Mouse (Mus musculus) kidney, adult 2 months (tissue): ENCODE measurements around the gene Arsg. TPM values are rescaled to one million over a fixed set of nuclear protein-coding genes. Genes with fewer than 3 reads are reported as not detected.

ENCODE experiments used
- DNase-seq: peaks from one replicate; pipeline ENCODE4 v3.0.0; 2021
- H3K27ac ChIP-seq: fragments of 200-500 bp; 2 replicates; pipeline ENCODE4 v1.5.1; 2012; ENCODE audit warnings: low read depth, low read length, control low read depth, inconsistent platforms; ENCODE audit not compliant: insufficient read depth
- H3K27me3 ChIP-seq: fragments of 200-500 bp; replicated peaks from 2 replicates; pipeline ENCODE4 v1.6.1; 2012; ENCODE audit warnings: mild to moderate bottlenecking, moderate library complexity, low read length, inconsistent platforms; ENCODE audit not compliant: control insufficient read depth, insufficient read depth
- H3K36me3 ChIP-seq: fragments of 200-500 bp; 2 replicates; pipeline ENCODE4 v1.6.1; 2012; ENCODE audit warnings: mild to moderate bottlenecking, moderate library complexity, low read length, inconsistent platforms; ENCODE audit not compliant: control insufficient read depth, insufficient read depth
- H3K4me1 ChIP-seq: fragments of 200-500 bp; 2 replicates; pipeline ENCODE4 v1.6.1; 2011; ENCODE audit warnings: low read length; ENCODE audit not compliant: control insufficient read depth, insufficient read depth
- H3K4me3 ChIP-seq: fragments of 200-500 bp; 2 replicates; pipeline ENCODE4 v1.5.1; 2011; ENCODE audit warnings: mild to moderate bottlenecking, low read depth, low read length, control low read depth; ENCODE audit not compliant: insufficient read depth
- CTCF ChIP-seq: fragments of 200-500 bp; conservative IDR thresholded peaks from 2 replicates; pipeline ENCODE4 v1.5.1; 2011; ENCODE audit warnings: low read depth, mild to moderate bottlenecking, control low read depth, low read length, moderate library complexity, mixed read lengths; ENCODE audit not compliant: insufficient read depth, insufficient read length
- POLR2A ChIP-seq: fragments of 200-500 bp; IDR thresholded peaks from one replicate; pipeline ENCODE4 v1.6.1; 2011; ENCODE audit warnings: low read depth, low read length, control low read depth
- WGBS: fragments of 180-500 bp; shearing (Covaris S2); methylation state at CpG from one replicate; pipeline ENCODE4 v1.1.7; 2018; 5-methylcytosine and 5-hydroxymethylcytosine counted together
- polyA plus RNA-seq: library from polyadenylated mRNA; depleted of rRNA; stranded (reverse); fragments of >200 nt; gene quantifications from 2 replicates; pipeline ENCODE4 v1.2.3, GENCODE M21; 2012

Gene Arsg
- polyA plus RNA-seq, 1 experiment: 20.9 TPM

DNA sequence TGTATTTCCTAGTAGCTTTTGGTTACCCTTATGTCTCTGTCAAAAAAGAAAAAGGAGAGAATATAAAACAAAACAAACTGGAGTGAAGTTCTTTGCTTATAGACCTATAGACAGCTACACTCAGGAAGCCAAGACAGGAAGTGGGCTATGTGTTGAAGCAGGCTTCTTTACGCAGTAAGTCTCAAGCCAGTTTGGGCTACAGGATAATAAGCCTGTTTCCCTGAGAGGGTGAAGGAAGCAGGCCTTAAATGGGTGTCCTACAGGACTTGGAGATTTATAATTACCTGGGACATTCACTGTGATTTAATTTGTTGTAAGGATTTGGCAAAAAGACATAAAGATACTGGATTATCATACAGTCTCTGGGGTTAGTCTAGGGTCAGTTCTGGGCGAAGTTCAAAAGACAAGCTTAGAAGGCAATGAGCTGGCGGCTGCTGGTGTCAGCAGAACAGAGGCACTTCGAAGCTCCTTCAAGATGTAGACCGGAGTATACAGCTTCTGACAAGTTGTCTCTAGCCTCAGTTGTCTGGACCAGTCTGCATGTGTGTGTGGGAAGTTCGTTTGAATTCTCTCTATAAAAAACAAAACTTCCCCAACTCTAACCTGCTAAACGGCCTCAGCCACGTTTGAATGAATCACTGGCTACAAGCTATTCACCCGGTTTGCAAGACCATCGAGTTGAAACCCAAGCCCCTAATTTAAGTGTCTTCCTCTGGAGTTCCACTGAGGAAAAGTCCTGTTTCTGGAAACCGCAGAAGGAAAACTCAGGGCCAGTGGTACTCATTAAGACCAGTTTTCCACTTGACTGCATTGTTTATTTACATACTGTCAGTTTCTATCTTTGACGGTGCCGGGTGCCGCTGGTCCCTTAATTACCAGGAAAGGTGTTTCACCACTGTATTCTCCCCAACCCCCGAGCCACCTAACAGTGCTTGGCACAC, 2.0 kb upstream of the Arsg start:
- H3K4me3 ChIP-seq: no peak overlapping the region
- TF ChIP-seq CTCF (no peak), POLR2A (no peak)
- H3K27me3 ChIP-seq: no peaks in the 10 kb centered on the region
- DNase-seq: peak; percentile 69
- no peak overlapping the region for H3K27ac ChIP-seq
- peaks cover 2% of the 10 kb centered on the region; the same call in 1 of the 2 replicates for H3K4me1 ChIP-seq
- WGBS: 41% methylated on average over 15 of the region's 15 CpGs
- H3K36me3 ChIP-seq: no peaks in the 10 kb centered on the region

DNA sequence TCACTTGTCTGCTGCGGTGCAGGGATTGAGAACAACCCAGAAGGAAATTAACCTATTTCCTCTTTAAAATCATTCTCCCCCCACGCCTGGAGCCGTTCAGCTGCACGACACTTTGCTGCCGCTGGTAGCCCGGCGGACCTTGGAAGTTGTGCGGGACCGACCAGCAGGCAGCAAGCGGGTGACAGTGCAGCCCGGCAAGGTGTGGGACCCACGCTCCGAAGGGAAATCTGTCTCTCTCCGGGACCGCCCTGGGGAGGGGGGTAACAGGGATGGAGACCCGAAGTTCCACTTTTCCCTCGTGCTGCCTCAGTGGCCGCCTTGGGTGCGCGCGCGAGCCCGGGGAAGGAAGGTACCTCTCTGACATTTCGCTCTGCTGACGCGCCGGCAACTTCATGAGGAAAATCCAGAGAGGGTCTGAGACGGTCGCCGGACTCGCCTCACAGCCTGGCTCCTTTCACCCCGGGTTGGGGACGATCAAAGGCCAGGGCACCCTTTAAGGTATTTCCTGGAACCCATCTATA, 943 bp upstream of the Arsg start:
- DNase-seq: peak; percentile 44
- WGBS: 2% methylated on average over 33 of the region's 33 CpGs
- no peak overlapping the region for H3K27ac ChIP-seq
- H3K4me3 ChIP-seq: peak overlapping the region; percentile 56
- no peak for TF ChIP-seq CTCF
- no peak for TF ChIP-seq POLR2A
- no peaks in the 10 kb centered on the region for H3K36me3 ChIP-seq
- H3K27me3 ChIP-seq: no peaks in the 10 kb centered on the region
- peaks cover 2% of the 10 kb centered on the region; the same call in 1 of the 2 replicates for H3K4me1 ChIP-seq

DNA sequence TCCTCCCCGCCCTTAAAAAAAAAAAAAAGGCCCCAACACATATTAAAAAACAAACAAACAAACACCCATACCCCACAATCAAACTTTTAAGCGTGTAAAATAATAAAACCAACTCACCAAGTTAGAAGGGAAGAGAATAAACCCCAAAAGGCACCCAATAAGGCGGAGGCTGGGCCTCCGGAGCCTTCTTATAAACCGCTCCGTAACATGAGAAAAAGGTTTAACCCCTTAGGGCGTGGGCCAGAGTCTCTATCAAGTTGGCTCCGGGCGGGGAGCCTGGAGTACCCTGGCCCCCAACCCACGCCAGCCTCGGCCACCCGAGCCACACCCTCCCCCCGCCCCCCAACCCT, 378 bp upstream of the Arsg start:
- Histone ChIP-seq H3K36me3 (no peaks in the 10 kb centered on the region), H3K27me3 (no peaks in the 10 kb centered on the region), H3K4me1 (peaks cover 6% of the 10 kb centered on the region; the same call in 1 of the 2 replicates), H3K27ac (no peak overlapping the region), H3K4me3 (peak overlapping the region; percentile 79)
- DNase-seq: no peak
- under 1% methylated on average over 13 of the region's 13 CpGs for WGBS
- TF ChIP-seq POLR2A (no peak), CTCF (no peak)

DNA sequence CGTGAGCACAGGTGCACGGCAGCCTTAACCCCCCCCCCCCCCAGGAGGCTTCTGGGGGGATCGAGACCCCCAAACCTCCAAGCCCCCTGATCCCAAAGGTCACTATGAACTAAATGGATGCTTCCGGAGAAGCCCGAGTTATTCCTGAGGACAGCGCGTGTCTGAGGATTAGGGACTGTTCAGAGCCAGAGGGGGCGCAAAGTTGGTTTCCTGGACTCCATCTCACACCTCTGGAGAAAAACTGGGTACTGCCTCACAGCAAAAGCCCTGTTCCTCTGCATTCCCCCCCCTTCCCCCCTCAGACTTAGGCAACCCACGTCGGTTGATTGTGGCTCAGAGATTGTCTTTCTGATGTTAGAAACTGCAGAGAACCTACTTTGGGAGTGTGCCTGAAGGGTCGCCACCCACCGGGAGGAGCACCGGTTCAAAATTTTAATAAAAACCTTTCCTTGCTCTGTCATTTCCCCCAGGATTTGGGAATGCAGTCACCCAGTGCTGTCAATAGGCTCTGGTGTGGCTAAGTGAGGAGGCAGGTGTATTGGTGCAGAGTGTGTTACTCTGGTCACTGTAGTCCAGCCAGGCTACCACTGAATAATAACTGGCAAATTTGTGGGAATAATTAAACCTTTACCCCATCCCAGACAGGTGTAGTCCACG, 1.0 kb downstream of the Arsg start:
- Histone ChIP-seq H3K4me3 (peak overlapping the region; percentile 79; the same call in 1 of the 2 replicates), H3K4me1 (peaks cover 8% of the 10 kb centered on the region; the same call in 1 of the 2 replicates), H3K27ac (no peak overlapping the region), H3K36me3 (no peaks in the 10 kb centered on the region), H3K27me3 (no peaks in the 10 kb centered on the region)
- no peak for TF ChIP-seq POLR2A
- 12% methylated on average over 14 of the region's 14 CpGs for WGBS
- DNase-seq: no peak

DNA sequence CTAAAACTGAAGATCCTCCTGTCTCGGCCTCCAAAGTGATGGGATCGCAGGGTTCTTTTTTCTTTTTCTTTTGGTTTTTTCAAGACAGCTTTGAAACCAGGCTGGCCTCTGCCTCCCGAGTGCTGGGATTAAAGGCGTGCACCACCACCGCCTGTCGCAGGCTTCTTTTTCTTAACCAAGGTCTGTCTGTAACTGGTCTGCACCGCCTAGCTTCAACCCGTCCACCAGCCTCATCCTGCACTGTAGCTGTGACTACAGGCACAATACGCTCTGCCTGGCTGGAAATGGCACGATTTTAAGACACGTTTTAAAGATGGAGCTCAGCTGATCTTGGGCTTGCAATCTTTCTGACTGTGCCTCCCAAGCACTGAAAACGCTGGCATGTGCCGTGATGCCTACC, 1.7 kb downstream of the Arsg start:
- DNase-seq: no peak
- Histone ChIP-seq H3K4me3 (no peak overlapping the region), H3K36me3 (no peaks in the 10 kb centered on the region), H3K27ac (no peak overlapping the region), H3K4me1 (peaks cover 8% of the 10 kb centered on the region; the same call in 1 of the 2 replicates), H3K27me3 (no peaks in the 10 kb centered on the region)
- no peak for TF ChIP-seq CTCF
- no peak for TF ChIP-seq POLR2A
- WGBS: 82% methylated on average over 13 of the region's 13 CpGs

DNA sequence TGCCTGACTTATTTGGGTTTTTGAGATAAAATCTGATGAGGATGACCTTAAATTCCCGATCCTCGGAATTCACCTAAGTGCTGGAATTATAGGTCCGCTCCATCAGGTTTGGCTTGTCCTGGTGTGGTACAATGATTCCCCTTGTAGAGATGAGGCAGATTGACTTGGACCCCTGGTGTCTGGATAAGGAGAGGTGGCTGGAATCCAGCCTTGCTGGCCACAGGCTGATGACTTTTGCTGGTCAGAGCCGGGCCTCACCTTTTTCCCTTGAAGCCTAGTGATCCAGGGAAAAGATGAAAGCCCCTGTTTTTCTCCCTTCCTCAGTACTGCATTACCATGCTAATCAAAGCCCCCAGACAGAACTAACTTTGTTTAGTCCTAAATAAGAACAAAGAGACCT, 2.5 kb downstream of the Arsg start:
- TF ChIP-seq CTCF (no peak), POLR2A (no peak)
- Histone ChIP-seq H3K4me1 (peaks cover 8% of the 10 kb centered on the region; the same call in 1 of the 2 replicates), H3K27me3 (no peaks in the 10 kb centered on the region), H3K27ac (no peak overlapping the region), H3K36me3 (no peaks in the 10 kb centered on the region), H3K4me3 (no peak overlapping the region)
- DNase-seq: no peak
- 95% methylated on average over 4 of the region's 4 CpGs for WGBS

DNA sequence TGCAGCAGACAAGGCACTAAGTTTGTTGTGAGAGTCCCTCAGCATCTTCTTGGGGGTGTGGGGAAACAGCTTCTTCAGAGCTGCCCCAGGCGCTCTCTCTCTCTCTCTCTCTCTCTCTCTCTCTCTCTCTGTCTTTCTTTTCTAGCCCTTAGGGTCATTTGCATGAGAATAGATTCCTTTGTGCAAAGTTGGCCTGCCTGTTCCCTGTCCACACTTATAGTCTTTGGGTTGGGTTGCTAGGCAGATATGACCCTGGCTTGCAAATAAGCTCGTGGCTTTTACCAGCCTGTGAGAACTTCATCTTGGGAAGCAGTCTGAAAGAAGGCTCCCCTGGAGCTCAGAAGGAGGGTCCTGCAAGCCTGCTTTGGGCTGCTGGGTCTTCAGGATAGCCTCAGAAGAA, 3.1 kb downstream of the Arsg start:
- no peak overlapping the region for H3K4me3 ChIP-seq
- H3K4me1 ChIP-seq: peaks cover 7% of the 10 kb centered on the region; the same call in 1 of the 2 replicates
- no peak for DNase-seq
- H3K36me3 ChIP-seq: no peaks in the 10 kb centered on the region
- H3K27ac ChIP-seq: no peak overlapping the region
- H3K27me3 ChIP-seq: no peaks in the 10 kb centered on the region
- no peak for TF ChIP-seq POLR2A
- no peak for TF ChIP-seq CTCF
- WGBS: 86% methylated on average over 2 of the region's 2 CpGs
